Mouse (Mus musculus) layer of hippocampus, adult 6 months (tissue): ENCODE measurements around the gene Kcp. TPM values are rescaled to one million over a fixed set of nuclear protein-coding genes. Genes with fewer than 3 reads are reported as not detected.

Experiments used
- long read RNA-seq, 2 experiments: library from polyadenylated mRNA; unstranded; transcript quantifications; one replicate each; pipeline ENCODE4 v2.0.0; 2019 to 2020
- polyA plus RNA-seq: library from polyadenylated mRNA; unstranded; fragments of <200 nt; fragmentation: Nextera tagmentation; gene quantifications from 2 replicates; pipeline ENCODE4 v1.2.3, GENCODE M21; 2021

The Kcp gene
- polyA plus RNA-seq = 0.40 and 0.84 TPM in 2 replicates
- long read RNA-seq, experiment 1, partial matches to known transcripts = 1 of 3 reads
- long read RNA-seq, experiment 1, other reads (novel, unspliced or antisense) = 2 of 3 reads
- long read RNA-seq, experiment 2 = 0 reads

DNA sequence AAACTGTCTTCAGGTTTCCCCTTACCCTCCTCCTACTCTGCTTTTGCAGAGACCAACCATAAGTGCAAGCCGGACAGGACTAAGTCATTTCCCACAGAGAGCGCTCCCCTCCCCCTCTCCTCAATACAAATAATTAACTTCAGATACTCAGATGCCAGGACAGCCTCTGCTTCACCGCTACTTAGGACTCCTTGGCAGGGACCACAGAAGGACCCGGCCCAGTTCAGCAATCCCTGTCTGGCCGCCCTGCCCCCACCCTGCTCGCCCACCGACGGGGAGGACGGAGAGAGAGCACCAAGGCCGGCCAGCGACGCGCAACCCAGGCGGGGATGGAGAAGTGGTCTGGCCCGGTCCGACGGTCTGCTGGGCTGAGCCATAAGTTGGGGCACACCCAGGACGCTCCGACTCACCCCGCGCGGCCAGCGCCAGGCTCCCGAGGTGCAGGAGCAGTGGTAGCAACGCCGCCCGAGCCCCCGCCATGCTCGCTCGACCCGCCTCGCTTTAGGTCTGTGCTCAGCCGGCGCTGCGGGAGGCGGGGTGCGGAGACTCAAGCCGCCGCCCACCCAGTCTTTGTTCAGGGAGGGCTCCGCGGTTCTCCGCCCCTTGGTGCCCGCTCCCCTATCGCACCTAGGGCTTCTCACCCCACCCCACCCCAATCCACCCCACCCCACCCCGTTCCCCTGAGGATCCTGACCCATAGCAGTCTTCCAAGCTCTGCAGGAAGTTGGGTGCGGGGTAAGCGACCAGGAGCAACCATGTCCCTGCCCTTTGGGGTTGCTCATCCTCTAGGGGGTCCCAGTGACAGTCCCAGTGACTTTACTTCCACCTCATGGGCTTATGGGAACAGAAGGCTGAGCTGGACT is at the start of gene Kcp:
Gene Kcp (minus strand): TSS at position 506 of the 863 bp plus-strand sequence.

DNA sequence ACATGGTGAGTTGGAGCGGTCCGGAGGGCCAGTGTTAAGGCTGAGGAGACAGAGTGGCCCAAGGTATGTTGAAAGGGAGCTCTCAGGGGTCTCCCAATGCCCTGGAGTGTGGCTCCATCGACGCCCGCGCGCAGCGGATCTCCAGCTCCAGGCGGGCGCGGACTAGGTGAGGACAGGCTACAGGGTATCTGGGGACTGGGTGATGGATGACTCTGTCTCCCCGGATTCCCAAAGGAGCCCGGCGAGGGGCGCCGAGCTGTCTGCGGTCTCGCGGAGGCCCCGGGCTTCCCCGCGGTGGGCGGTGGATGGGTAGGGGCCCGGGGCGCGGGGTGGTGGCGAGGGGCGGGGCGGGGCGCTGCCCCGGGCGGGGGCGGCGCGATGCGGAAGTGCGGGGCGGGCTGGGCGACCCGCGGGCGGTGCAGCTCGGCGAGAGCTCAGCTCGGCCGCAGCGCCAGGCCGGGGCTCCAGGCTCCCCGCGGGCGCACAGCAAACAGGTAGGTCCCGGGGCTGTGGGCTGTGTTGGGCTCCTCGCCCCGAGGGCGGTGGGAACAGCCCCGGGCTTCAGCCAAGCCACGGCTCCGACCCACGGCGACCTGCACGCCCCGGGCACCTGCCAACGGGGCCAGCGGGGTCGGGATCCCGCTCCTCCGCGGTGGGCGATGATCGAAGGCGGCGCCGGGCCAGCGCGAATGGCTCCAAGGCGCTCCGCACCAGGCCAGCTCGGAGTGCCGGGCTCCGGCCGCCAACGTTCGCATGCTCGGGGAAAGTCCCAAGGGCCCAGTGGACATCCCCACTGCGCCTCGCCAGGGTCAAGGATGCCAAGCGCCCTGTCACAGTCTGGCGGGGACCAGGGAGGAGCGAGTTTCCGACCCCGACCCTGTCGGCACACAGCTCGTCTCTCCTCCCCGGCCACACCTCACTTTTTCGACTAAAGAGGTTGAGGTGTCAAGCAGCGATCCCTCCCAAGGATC is 18.8 kb upstream of the Kcp start, which contains the start of gene Irf5:
Gene Irf5 (plus strand): TSS at position 345 of the 971 bp plus-strand sequence.

DNA sequence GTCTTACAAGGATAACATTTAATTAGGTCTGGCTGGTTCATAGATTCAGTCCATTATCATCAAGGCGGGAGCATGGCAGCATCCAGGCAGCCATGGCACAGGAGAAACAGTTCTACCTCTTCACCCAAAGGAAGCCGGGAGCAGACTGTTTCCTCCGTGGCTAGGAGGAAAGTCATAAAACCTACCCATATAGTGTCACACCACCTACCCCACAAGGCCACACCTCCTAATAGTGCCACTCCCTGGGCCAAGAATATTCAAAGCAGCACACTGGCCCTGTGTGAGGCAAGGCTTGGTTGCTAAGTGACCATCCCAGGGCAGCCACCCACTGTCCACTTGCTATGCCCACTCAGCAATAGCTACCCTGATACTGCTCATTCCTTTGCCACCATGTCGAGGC is 36.6 kb downstream of the Kcp start, which contains the start of gene Atp6v1fnb:
Gene Atp6v1fnb (plus strand): TSS at position 301 of the 400 bp plus-strand sequence.

DNA sequence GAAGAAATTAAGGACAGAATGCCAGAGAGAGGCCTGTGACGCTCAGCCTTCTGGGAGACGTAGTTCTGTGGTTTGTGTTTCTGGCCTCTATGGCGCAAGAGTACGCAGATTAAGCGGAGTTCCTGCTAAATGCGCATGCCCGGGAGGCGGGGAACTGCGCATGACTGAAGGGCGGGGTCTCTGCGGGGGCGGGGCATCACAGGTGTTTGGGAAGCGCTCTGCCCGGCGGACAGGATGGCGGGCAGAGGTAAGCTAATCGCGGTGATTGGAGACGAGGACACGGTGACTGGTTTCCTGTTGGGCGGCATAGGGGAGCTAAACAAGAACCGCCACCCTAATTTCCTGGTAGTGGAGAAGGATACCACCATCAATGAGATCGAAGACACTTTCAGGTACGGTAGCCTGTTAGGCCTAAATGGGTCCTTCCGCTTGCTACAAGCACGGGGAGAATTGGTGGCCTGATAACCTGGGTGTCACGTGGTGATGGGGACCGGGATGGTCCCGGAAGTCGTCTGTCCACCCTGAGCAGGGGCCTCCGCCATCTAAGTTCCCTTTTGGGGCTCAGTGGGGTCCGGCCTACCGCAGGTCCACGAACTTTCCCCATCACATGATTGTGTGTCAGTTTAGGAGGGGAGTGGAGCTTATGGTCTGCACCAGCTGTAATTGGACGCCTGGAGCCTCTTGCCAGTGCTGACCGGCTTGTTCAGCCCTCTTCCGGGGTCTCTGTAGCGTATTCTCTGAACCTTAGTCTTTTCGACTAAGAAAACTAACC is 40.0 kb downstream of the Kcp start, which contains the start of gene Atp6v1f:
Gene Atp6v1f (plus strand): TSS at position 136 of the 772 bp plus-strand sequence.

DNA sequence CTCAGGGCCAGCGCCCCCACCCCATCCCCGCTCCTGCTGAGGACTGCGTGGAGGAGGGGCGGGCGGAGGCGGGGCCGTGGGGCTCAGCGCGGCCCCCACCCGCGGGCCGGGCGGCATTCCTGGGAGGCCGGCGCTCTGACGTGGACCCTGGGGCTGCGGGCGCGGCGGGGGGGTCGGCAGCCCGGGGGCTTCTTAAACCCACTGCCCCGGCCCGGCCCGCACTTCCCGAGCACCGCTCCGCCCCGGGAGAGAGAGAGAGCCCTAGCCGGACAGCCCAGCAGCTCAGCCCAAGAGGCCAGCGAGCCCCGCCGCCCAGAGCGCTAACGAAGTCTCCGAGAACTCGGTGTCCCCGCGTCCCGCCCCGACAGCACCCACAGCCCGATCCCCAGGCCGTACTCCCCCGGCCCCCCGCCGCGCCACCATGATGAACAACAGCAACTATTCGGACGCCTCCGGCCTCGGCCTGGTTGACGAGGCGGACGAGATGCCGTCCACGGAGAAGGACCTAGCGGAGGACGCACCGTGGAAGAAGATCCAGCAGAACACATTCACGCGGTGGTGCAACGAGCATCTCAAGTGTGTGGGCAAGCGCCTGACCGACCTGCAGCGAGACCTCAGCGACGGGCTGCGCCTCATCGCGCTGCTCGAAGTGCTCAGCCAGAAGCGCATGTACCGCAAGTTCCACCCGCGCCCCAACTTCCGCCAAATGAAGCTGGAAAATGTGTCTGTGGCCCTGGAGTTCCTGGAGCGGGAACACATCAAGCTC is 74.5 kb downstream of the Kcp start, which contains the start of gene Flnc:
Gene Flnc (plus strand): TSS at position 219 of the 766 bp plus-strand sequence.

Other genes with a start within 250 kb of the Kcp start
- gene Hilpda, start 235.5 kb downstream of the Kcp start, polyA plus RNA-seq = 16.1 and 17.6 TPM in 2 replicates
- 0.33 TPM in 1 of 2 replicates, not detected in the other for gene Fam71f2, start 228.4 kb downstream of the Kcp start, polyA plus RNA-seq
- not detected in 2 replicates for gene Fam71f1, start 188.8 kb downstream of the Kcp start, polyA plus RNA-seq
- 26.1 and 30.7 TPM in 2 replicates for gene Calu, start 159.9 kb downstream of the Kcp start, polyA plus RNA-seq
- 0.10 TPM in 1 of 2 replicates, not detected in the other for gene Opn1sw, start 119.5 kb downstream of the Kcp start, polyA plus RNA-seq
- 17.3 and 20.4 TPM in 2 replicates for gene Ccdc136, start 111.6 kb downstream of the Kcp start, polyA plus RNA-seq
- gene Flnc, start 74.7 kb downstream of the Kcp start, polyA plus RNA-seq = 0.15 and 0.38 TPM in 2 replicates
- 819 and 842 TPM in 2 replicates for gene Atp6v1f, start 40.2 kb downstream of the Kcp start, polyA plus RNA-seq
- not detected in 2 replicates for gene Atp6v1fnb, start 36.5 kb downstream of the Kcp start, polyA plus RNA-seq
- 2.7 TPM in 2 replicates for gene Irf5, start 18.7 kb upstream of the Kcp start, polyA plus RNA-seq
- gene Tnpo3, start 101.9 kb upstream of the Kcp start, polyA plus RNA-seq = 31.7 and 32.8 TPM in 2 replicates
- gene Tspan33, start 186.3 kb upstream of the Kcp start, polyA plus RNA-seq = 2.0 and 3.6 TPM in 2 replicates
- 2.8 and 3.7 TPM in 2 replicates for gene Smo, start 227.6 kb upstream of the Kcp start, polyA plus RNA-seq